Mouse (Mus musculus) spleen, postnatal 36 days (tissue): Measurements from ENCODE around the gene Gm45837.
A peak's percentile ranks its signal among the peaks of the same experiment; 100 is the strongest.

Experiments used
- DNase-seq, 2 experiments: peaks; one replicate each; pipeline ENCODE4 v3.0.0; 2022; ENCODE audit warnings: low spot score in 2 of 2, mixed read lengths in 1 of 2

Gene Gm45837

DNA sequence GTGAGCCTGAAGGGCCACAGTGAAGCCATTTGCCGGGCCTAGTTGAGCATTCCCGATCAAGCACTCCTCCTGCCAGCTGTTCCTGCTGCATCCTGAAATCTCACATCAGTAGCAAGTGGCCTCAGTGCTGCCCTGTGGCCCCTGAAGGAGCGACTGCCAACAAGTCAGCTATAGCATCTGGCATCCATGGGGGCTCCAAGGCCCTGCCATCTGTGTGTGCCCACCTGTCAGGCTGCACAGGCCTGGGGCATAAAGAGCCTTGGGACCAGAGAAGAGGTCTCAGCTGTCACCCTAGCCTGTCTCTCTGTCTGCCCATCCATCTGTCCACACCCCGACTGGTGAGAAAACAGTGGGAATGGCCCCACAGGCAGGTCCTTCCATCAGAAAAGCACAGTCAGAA lies 54.2 kb downstream of the Gm45837 start:
- DNase-seq = no peak

DNA sequence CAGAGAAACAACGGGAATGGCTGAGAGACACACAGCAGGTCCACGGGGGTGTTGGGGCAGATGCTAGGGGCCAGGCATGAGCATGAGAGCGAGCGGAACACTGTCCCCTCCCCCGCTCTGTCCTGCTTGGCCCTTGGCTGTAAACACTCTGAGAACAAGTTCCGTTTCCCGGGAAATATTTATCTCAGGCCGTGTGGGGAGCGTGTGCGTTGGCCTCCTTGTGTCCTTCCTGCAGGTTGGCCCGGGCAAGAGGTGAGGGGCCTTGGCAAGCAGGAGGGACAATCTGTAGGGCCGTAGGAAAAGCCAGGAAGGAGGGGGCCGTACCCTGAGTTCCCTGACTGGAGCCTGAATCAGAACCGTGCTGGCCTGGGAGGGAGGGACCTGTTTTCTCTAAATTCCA lies 54.7 kb downstream of the Gm45837 start:
- DNase-seq = peak in 1 of 2 experiments; percentile 19

GRCm38 (mm10) chr7:101465850-101466580 lies 55.3 kb downstream of the Gm45837 start:
- peak; percentile 79 to 81 for DNase-seq

DNA sequence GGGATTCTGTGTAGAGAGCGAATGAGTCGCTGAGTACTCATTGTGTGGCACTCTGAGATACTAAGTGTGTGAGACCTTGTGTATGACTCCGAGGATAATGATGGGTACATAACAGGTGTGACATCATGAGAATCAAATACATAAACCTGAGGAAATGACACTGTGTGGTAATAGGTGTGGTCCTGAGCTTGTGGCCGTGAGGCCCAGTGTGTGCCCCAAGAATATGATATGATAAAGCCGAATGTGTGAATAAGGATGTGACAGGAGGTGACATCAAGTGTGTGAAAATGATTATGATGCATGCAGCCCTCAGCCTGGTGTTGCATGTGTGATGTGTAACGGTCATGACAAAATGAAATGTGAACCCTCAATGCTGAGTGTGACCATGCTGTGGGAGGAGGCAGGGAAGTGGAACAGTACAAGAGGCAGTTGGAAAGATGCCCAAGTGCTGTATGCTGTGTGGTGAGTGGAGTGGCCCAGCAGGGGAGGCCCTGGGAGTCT lies 55.9 kb downstream of the Gm45837 start:
- DNase-seq = peak in 1 of 2 experiments; percentile 34

- no peak for DNase-seq
These were observed 60.7 kb downstream of the Gm45837 start for GRCm38 (mm10) chr7:101471423-101471822.

- DNase-seq = no peak
These were observed 61.3 kb downstream of the Gm45837 start for GRCm38 (mm10) chr7:101471968-101472480.

DNA sequence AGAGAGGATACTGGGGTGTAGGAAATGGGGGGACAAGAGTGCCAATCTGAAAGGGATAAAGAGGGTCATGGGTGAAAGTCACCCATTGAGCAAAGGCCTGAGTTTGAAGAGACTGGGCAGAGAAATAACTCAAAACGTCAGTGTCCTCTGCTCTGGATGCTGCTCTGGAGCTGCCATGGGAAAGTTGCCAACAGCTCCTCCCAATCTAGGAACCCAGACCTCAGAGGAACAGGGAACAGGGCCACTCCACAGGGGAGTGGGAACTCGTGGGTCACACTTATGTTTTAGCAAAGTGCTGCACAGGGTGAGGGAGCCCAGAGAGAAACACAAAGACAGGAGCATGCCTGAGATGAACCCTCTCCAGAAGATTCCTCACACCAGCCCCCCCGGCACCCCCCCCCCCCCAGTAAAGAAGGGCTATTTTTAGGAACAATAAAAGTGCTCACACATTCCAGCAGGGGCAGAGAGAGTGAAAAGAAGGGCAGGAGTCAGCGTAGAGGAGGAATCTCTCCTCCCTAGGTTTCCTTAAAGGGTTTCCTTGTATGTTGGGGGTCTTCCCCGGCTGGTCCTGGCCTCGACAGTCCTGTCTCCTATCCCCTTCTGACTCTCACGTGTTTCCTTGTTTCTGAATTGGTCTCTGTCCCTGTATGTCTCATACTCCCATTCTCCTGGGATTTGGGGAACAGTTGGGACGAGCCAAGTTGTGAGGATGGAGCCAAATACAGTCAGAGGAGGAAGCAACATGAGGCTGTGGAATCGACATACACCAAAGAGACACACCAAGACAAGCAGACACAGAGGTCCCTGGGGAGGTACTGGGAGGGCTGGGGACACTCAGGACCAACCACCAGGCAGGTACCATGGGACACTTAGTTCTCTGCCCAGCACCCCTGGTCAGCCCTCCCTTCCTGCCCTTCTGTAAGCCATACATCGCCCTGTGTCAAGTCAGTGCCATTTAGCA lies 62.2 kb downstream of the Gm45837 start:
- no peak for DNase-seq

- no peak for DNase-seq
These were observed 63.7 kb downstream of the Gm45837 start for GRCm38 (mm10) chr7:101474399-101474811.

DNA sequence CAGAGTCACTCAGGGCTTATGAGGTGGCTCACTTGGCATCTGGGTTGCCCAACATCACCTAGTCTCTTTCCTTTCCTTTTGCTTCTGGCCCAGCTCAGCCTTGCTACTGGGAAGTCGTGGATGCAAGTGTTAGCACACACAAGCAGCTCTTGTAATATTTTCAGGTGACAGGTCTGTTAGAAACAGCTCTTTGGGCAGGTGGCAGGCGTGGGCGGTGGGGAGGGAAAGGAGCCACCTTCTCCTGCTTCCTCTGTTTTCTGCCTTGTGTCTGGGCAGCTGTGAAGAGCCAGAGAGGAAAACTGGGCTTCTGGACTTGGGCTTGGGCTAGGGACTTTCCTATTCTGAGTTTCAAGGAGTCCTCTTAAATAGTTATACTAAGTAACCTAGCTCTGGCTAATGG lies 65.3 kb downstream of the Gm45837 start:
- no peak for DNase-seq

DNA sequence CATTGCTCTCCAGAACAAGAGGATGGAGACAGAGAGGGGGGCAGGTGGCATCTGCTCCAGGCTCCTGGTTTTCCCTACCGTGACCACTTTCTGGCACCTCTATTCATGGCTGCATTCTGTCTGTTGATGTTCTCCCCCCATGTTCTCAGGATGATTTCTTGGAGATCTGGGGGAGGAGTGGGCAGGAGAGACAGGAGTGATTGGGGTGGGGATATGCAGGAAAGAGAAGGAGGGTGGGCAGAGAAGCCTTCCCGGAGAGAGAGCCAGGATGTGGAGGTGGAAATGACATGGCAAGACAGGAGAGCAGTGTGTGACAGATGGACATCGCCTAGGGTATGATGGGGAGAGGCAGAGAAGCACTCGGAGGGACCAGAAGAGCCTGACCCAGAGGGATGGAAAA lies 65.8 kb downstream of the Gm45837 start:
- DNase-seq = no peak

- no peak for DNase-seq
These were observed 66.5 kb downstream of the Gm45837 start for GRCm38 (mm10) chr7:101477200-101477599.

GRCm38 (mm10) chr7:101478099-101478498 lies 67.4 kb downstream of the Gm45837 start:
- DNase-seq = no peak

DNA sequence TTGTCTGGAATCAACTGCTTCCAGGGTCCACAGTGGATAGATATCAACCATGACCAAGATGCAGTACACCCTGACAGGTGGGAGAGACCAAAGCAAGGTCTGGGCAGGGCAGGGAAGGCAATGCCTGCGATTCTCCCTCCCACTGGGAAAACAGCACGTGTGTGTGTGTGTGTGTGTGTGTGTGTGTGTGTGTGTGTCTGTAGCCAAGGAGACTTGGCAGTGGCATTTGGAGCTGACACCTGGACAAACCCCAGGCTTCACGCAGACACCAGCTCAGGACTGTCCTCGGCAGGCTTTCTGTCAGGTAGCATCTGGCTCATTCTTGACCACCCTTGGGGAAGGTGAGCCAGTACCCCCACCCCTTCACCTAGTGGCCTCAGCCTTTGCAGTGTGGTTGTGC lies 69.2 kb downstream of the Gm45837 start:
- no peak for DNase-seq

DNA sequence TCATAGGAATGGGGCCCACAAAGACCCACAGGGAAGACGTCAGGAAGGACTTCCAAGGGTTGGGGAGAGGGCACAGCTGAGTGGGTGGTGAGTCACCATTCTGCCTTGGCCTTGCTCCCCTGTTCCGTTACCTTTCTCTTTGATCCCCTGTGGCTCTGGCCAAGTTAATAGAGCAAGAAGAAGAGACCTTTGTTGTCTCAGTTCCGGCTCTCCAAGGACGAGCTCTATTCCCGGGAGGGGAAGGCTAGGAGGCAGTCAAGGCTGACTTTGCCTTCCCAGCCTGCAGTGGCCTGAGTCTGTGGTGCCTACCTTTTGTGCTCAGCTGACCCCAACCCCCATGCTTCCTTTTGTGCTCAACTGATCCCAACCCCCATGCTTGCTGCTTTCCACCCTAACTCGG lies 70.0 kb downstream of the Gm45837 start:
- no peak for DNase-seq

DNA sequence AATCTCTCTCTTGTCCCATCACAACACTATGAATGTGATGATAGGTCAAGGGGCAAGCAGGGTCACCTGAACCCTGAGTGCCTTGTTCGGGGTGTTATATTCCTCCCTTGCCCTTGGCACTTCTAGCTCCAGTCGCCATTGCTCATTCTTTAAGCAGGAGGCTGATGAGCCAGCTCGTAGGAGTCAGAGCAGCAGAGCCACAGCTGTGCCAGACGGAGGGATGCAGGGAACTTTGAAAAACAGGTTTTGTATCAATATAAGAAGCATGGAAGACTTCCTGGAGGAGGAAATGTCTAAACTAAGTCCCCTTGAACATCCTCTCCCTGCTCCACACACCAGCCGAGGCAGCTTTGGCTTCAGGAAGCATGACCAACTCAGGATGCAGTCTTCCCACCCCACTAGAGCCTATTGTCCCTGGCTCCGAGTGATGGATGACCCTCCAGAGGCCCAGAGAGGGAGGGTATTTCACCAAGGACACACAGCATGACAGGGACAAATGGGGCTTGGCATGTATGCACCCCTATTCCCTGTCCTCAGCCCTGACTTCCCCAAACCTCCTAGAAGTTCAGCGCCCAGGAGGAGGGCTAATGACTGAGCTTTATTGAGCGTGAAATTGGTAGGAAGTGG lies 71.3 kb downstream of the Gm45837 start:
- DNase-seq = no peak

DNA sequence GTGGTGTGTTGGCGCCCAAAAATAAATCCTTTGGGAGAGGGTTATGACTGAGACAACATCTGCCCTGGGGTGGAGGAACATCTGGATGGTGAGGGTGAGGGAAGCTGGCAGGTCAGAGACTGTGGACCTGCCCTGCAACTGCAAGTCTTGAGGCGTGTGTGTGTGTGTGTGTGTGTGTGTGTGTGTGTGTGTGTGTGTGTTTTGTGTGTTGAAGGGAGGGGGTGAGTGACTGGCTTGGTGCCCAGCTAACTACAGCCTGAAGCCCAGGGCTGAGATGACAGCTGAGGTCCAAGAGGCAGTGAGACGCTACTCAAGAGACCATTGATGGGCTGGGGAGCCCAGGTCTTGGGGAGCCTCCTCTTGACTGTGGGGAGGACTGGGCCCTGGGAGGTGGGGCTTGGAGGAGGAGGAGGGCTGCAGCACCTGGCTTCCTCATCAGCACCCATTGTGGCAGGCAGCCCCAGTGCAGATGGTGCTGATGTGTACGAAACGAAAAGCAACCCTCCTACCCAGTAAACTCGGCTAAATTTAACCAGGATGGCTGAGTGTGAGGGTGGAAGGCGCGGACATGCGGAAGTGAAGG lies 71.9 kb downstream of the Gm45837 start:
- peak; percentile 56 to 62 for DNase-seq

GRCm38 (mm10) chr7:101483498-101484115 lies 72.9 kb downstream of the Gm45837 start:
- DNase-seq = no peak

DNA sequence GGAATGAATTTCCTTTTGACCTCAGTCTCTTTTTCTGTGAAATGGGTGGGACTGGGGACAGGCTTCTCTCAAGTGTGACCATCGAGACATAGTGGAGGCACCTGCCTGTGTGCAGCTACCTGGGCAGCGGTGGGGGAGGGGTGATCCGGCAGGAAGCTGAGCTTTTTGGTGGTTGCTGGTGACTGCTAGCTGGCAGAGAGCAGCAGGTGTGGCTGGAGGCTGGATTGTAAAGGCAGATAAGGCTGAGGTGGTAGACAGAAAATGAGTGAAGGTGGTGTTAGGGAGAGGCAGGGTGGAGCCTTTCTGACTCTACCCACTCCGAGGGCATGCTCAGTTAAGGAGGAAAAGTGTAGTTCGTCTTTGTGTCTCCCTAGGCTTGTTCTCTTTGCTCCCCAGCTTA lies 76.4 kb downstream of the Gm45837 start:
- DNase-seq = no peak

DNA sequence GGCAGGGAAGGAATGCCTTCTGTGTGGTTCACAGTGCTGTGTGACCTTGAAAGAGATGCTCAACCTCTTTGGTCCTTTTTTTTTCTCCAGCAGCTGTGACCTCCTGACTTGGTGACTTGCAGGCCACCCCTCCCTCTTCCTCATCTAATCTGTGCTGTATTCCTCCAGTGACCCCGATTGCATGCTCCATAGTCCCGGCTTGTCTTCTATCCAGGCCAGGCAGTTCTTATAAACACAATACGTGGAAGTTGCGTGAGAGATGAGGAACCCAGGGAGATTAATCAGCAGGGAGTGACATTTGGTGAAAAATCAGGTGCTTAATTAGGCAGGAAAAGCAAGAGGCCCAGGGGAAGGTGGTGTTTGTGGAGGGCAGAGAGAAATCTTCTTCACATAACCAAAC lies 80.3 kb downstream of the Gm45837 start:
- no peak for DNase-seq

- no peak for DNase-seq
These were observed 87.7 kb downstream of the Gm45837 start for GRCm38 (mm10) chr7:101498385-101498784.

- peak; percentile 17 to 18 for DNase-seq
These were observed 88.6 kb downstream of the Gm45837 start for GRCm38 (mm10) chr7:101499251-101499650.
